Mouse (Mus musculus) bone marrow macrophage, adult 2 months (primary cell): ENCODE results near the gene Car14.

Source experiments
- CTCF ChIP-seq: IDR thresholded peaks from 2 replicates; pipeline ENCODE4 v1.5.1; 2012; ENCODE audit warnings: low read depth, mild to moderate bottlenecking, low read length, moderate library complexity
- POLR2A ChIP-seq: IDR thresholded peaks from 2 replicates; pipeline ENCODE4 v1.6.1; 2012; ENCODE audit warnings: mild to moderate bottlenecking, low read depth, low read length, borderline replicate concordance

DNA sequence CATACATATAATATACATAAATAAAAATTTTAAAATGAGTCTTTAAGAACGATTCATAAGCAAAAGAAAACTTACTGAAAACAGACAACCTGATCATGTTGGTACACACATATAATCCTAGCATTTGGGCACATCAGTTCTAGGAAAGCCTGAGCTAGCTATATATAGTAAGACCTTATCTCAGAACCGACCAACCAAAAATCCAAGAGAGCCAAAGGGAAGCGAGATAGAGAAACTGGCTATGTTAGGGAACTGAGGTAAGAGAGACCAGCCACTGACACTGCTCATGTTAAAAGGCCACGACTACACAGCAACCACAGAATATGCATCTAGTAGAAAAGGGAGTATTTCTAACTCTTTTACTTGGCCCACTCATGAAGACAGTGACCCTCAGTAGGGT, 53.9 kb downstream of the Car14 start:
- TF ChIP-seq POLR2A (no peak), CTCF (no peak)
